Mouse (Mus musculus) NIH3T3 (cell line): ENCODE measurements around the gene Trim43b.
"Not testable (repeated sequence)": the region's sequence is repeated elsewhere in the genome, so short reads cannot be mapped to it uniquely, and the experiment has no call there.

ENCODE experiments used
- DNase-seq: peaks from one replicate; pipeline ENCODE4 v3.0.0-alpha.2; 2012; ENCODE audit warnings: low read depth

The Trim43b gene

DNA sequence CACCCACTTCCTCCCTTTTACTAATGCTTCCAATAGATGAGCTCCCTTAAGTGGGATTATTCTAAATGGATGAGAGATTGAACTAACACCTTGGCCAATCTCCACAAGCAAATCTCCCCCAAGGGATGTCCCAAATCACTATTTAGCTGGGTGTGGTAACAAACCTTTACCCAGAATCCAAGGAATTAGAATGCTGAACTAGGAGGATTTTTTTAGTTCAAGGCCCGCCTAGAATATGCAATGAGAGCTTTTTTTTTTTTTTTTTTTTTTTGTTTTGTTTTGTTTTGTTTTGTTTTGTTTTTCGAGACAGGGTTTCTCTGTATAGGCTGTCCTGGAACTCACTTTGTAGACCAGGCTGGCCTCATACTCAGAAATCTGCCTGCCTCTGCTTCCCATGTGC lies at the start of gene Trim43b:
Gene Trim43b (minus strand): TSS at position 101 of the 400 bp plus-strand sequence.
- DNase-seq: not testable (repeated sequence)

DNA sequence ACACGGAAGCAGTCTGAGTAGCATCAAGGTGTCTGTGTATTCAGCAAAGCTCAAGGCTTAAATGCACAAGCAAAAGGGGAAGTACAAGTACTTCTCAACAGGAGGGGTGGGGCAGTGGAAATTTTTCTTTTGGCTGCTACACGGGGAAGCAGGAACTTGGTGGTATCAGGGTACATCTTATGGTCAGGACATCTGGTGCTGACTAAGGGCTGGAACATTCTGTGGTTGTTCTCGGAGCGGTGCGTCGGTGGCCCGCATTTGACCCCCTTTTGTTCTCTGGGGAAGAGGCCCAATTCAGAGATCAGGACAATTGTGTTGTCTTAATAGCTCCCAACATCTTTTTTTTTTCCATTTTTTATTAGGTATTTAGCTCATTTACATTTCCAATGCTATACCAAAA lies 11.9 kb upstream of the Trim43b start:
- not testable (repeated sequence) for DNase-seq

DNA sequence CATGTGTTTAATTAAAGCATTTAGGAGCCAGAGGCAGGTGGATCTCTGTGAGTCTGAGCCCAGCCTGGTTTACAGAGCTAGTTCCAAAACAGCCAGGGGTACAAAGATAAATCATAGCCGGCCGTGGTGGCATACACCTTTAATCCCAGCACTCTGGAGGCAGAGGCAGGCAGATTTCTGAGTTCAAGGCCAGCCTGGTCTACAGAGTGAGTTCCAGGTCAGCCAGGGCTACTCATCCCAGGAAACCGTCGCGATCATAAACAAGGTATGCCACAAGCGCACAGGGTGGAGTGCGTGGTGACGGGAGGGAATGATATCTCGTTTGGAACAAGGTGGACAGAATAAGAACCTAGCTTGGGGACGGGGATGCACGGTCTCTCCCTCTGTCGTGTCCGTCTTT lies 5.9 kb downstream of the Trim43b start:
- not testable (repeated sequence) for DNase-seq

DNA sequence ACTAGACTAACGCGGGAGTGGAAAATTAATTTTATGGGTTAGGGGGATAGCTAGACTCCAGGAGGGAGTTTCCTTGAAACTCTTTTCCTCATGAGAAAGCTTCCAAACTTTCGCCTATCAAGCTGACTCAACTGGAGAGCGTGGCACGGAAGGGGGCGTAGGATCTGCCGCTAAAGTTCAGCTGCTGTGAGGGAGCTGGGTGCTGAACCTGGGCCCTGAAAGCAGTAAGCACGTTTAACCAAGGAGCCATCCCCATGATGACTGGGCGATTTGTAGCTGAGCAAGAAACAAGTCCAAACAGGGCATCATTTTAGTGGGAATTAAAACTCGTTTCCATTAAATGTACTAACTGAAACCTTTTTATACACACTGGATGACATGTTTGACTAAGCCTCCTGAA lies 13.0 kb downstream of the Trim43b start:
- DNase-seq: not testable (repeated sequence)

DNA sequence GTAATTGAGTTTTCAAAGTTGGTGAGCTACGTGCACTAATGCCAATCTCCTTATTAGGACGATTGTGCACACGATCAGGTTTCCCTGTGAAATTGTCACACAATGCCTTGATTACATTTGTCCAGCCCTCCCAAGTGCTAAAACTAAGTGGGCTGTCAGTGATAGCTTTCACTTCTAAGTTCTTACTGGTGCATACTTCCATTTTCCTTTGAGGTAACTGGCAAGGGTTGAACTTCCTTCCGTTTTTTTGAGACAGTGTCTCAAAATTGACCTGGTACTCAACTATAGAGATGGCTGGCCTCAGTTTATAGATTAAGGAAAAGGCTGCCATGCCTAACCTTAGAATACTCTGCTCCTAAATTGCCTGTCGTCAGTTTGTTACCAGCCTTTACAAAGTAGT lies 16.1 kb downstream of the Trim43b start:
- not testable (repeated sequence) for DNase-seq

DNA sequence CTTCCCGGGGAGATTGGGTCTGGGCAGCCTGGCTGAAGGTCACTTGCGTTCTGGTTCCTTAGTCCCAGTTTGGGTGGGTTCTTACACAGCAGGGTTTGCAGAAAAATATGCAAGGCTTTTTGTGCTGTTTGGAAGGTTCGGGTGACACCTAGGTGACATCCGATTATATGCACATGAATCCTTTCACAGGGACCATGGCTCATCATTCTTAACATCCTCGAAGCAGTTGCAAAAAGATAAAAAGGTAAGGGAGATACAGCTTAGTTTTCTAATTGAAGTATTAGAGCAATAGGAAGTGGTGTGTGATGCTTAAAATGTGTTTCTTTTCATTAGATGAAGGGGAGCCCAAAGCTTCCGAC lies 25.5 kb downstream of the Trim43b start:
- not testable (repeated sequence) for DNase-seq

DNA sequence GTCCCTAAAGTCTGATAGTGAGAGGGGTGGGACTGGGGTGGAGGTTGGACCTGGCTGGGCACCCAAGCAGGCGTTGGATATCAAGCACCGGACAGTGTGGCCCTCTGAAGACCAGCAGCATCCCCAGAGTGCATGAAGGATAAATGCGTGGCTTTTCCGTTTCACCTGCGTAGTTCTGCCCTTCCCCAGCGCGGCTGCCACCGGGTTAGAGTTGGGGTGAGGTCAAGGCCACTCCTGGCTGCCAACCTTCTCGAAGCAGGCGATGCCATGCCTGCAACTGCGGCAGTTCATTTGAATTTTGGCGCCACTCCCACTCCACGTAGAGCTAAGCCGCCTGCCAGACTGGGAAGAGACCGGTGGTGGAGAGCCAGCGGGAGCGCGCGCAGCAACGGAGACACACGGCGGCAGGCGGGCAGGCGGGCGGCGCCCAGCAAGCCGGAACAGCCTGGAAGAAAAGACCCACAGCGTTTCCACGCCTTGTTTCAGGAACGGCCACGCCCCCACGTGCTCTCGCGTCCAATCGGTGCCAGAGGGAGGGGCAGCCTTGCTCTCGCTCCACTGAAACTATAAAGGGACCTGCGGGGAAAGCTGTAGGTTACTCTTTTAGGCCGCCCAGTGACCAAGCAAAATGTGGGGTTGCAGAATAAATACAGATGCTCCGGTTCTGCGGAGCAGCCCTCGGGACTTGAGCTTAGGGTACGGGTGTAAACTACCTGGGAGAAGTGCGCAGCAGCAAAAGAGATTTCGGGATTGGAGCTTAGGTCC lies 26.1 kb downstream of the Trim43b start:
- not testable (repeated sequence) for DNase-seq
